ENCODE assay signal across 18 mouse cellular contexts in genomic region chr2:172768756-172769155, GRCm38 (mm10).
A peak's percentile ranks its signal among the peaks of the same experiment; 100 is the strongest.
DNase-seq lines count a peak whose midpoint lies in the region; ATAC-seq lines count a peak whose summit lies in the region.
"Had no signal": no experiment of that assay in that cellular context is flagged by ENCODE, and none has a peak within 500 bp of the region (broad histone marks: within the 10 kb centered on the region; RNA-seq: fewer than 3 reads in every experiment).

No protein-coding gene starts in this region.

- no peak overlapping the region for H3K4me2 ChIP-seq in intestine, embryonic 16.5 days (ENCODE audit: low read depth, low read length)

- H3K4me3 ChIP-seq in intestine, embryonic 16.5 days (ENCODE audit: low read length): no peak overlapping the region

- H3K9me3 ChIP-seq in intestine, embryonic 16.5 days (ENCODE audit: control insufficient read depth, low read length): no peaks in the 10 kb centered on the region

- no peak for ATAC-seq in intestine, embryonic 16.5 days
- ATAC-seq: activated CD4-positive, CD25-positive, alpha-beta regulatory T cell, adult 4 months; CD4-positive, CD25-positive, alpha-beta regulatory T cell, adult 4 months; Patski had no signal

- 77% methylated on average over 8 of the region's 8 CpGs for WGBS in intestine, embryonic 16.5 days

- H3K4me1 ChIP-seq in intestine, embryonic 16.5 days (ENCODE audit: control insufficient read depth, insufficient read depth, low read length): no peaks in the 10 kb centered on the region

- H3K36me3 ChIP-seq in intestine, embryonic 16.5 days (ENCODE audit: control insufficient read depth, insufficient read depth, low read length): no peaks in the 10 kb centered on the region
- H3K36me3 ChIP-seq: G1E had no signal

- peak; percentile 76 for DNase-seq in fat pad, adult 2 months (ENCODE audit: extremely low read depth, low read depth, low spot score)
- DNase-seq in gonadal fat pad, adult 2 months (ENCODE audit: low read depth): peak; percentile 87
- DNase-seq in urinary bladder, postnatal 4 days (ENCODE audit: low spot score in 2 of 2): no peak
- DNase-seq: adrenal gland, adult 2 months; adrenal gland, adult 8-10 months; adrenal gland, postnatal 10 days; adrenal gland, postnatal 14 days; adrenal gland, postnatal 25 days; adrenal gland, postnatal 36 days; B cell, adult 2 months; cerebellum, adult 11 months; cerebellum, adult 11-12 months; cerebellum, adult 18-20 months had no signal

- H3K9ac ChIP-seq in intestine, embryonic 16.5 days (ENCODE audit: low read depth, low read length): no peak overlapping the region

- no peak overlapping the region for H3K27ac ChIP-seq in intestine, embryonic 16.5 days (ENCODE audit: low read length)

- H3K27me3 ChIP-seq in intestine, embryonic 16.5 days (replicated peaks; ENCODE audit: control insufficient read depth, insufficient read depth, low read length): no peaks in the 10 kb centered on the region

Comparison
In these comparisons a context has a peak if more than half of its experiments do, and no peak if none do; other contexts are left out.
1. DNase-seq: peak in fat pad, adult 2 months (single experiment) and gonadal fat pad, adult 2 months (single experiment); none in urinary bladder, postnatal 4 days (0 of 2).